Mouse (Mus musculus): ENCODE measurements around the gene Sall4.
"Not testable (repeated sequence)": the region's sequence is repeated elsewhere in the genome, so short reads cannot be mapped to it uniquely, and the experiment has no call there.

Gene Sall4

DNA sequence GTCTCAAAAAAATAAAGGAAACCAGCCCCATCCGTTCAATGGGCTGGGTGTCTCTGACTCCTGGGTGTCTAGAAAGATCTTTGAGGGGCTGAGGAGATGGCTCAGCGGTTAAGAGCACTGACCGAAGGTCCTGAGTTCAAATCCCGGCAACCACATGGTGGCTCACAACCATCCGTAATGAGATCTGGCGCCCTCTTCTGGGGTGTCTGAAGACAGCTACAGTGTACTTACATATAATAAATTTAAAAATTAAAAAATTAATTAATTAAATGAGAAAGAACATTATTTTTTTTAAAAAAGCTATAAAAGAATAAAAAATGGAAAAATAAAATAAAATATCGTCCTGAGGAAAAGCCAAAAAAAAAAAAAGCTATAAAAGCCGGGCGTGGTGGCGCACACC lies 23.3 kb downstream of the Sall4 start:
- ATAC-seq (ENCODE audit: low TSS enrichment): not testable (repeated sequence)

DNA sequence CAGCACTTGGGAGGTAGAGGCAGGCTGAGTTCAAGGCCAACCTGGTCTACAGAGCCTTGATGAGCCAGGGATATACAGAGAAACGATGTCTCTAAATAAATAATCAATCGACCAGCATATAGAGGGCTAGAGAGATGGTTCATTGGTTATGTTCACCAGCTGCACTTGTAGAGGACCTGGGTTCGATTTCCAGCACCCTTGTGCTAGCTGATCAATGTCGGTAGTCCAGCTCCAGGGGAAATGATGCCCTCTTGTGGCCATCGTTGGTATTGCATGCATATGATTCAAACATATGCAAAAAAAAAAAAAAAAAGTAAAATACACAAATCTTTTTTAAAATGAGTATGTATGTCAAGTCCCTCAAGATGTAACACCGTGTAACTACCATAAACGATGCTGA lies 25.1 kb downstream of the Sall4 start:
- no peak for ATAC-seq (ENCODE audit: low TSS enrichment)

DNA sequence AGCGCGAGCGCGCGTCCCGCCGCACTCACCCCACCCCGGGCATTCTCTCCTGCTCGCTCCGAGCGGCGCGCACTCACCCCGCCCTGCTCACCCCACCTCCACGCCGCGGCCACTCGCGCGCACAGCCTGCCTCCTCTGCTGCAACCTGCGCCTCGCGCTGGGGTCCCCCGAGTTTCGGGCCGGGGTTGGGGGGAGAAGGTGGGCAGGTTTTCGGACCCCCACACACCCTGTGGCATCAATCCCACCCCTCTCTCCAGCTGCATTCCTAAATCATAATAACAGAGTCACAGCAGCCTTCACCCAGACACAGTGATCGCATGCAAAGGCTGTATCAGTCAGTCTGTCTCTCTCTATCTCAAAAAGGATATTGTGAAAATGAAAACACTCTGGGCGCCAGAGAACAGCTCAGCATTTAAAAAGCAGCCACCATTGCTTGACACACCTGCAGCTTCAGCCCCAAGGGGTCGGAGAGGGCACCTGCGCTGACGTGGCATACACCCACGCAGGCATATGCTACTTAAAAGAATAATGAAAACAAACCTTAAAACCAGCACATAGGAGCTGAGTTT lies 25.6 kb downstream of the Sall4 start, which contains the start of gene Atp9a:
Gene Atp9a, minus strand, starts transcription at position 351 of the 569 bp plus-strand sequence.
- ATAC-seq (ENCODE audit: low TSS enrichment): peak; percentile 83

DNA sequence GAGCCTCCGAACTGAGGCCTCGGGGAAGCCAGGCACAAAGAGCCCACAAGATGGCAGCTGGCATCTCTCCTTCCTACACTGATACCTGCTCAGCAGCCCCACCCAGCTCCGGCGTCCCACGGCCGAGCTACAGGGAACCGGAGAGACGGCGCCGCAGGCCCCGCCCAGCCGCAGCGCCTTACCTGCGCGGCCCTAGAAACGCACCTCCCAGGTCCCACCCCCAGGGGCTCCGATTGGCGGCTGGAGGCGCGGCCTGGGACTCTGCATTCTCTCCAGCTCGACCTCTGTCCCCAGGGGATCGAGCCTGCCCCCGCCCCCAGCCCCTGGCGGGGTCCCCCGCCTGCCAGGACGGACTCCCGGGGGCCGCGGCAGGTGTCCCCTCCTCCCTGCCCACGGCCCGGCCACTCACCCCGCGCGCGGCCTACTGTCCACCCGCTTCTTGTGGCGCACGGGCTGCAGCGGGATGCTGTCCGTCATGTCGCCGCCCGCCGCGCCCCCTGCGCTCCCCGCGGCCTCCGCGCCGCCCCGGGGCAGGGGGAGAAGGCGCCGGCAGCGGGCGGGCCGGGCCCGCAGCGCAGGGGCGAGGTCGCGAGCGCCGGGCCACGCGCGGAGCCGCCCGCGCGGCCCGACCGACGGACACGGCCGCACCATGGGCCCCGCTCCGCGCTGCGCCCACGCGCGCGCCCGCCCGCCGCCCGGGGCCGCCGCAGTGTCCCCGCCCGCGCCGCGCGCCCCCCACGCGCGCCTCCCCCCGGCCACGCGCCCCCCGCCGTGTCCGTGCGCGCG lies 26.3 kb downstream of the Sall4 start:
- peak; percentile 83 for ATAC-seq (ENCODE audit: low TSS enrichment)

DNA sequence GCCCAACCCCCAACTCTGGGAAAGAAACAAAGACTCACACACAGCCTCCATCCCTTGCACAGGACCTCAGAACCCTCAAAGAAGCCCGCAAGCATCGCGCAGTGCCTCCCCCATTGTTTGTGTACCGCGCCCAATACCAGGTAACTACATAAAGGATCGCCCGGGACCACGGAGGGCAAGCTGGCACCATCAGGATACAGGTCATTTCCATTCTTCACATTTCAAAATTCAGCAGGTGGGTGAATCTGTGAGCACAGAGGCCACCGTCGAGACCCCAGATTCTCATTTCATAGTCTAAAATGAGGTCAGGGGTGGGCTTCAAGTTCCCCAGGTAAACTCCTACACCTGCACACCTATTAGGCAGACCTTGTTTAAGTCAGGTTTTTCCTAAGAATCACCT lies 27.2 kb downstream of the Sall4 start:
- ATAC-seq (ENCODE audit: low TSS enrichment): no peak

DNA sequence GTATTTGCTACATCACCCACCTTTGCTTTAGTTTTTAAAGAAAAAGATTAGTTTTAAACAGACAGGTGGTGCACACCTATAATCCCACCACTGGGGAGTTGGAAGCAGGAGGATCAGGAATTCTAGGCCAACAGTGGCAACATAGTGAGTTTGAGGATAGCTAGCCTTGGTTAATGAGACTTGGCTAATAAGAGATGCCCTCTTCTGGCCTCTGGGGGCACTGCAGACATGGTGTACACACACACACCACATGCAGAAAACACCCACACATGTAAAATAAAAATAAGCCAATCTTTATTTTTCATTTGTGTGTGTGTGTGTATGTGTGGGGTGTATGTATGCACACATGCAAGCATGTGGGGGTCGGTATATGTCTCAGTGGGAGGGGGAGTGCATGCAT lies 28.9 kb downstream of the Sall4 start:
- ATAC-seq (ENCODE audit: low TSS enrichment): no peak

DNA sequence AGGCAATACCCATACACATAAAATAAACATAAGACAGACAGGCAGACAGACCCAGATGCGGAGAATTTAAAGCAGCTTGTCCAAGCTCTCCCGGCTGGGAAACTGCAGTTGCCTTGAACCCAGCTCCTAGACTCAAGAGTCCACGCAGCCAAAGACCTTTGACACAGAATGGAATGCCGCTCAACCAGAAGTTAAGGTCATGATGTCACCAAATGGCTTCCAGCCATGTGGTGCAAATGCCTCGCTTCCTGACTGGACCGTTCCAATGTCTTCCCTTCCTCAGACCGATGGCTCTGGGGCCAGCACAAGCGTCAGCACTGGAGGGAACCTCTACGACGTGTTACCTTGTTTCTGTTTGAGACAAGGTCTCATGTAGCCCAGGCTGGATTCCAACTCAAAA lies 29.9 kb downstream of the Sall4 start:
- no peak for ATAC-seq (ENCODE audit: low TSS enrichment)

DNA sequence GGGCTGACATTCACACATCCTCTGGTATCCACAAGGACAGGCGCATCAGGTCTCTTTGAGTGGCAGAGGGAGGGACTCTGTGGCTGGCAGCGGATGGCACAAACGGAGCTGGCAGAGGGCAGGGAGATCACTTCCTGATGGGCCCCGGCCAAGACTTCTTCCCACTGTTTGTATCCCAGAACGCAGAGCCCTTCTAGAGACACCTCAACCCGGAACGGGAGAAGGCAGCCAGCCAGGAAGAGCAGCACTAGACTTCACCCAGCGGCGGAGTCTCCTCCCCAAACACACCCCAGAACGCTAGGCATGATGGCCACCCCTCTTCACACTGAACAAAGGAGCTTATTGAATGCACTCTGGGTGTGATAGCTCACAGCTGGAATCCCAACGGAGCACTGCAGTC lies 33.7 kb downstream of the Sall4 start:
- peak; percentile 58; the same call in 1 of the 2 replicates for ATAC-seq (ENCODE audit: low TSS enrichment)

DNA sequence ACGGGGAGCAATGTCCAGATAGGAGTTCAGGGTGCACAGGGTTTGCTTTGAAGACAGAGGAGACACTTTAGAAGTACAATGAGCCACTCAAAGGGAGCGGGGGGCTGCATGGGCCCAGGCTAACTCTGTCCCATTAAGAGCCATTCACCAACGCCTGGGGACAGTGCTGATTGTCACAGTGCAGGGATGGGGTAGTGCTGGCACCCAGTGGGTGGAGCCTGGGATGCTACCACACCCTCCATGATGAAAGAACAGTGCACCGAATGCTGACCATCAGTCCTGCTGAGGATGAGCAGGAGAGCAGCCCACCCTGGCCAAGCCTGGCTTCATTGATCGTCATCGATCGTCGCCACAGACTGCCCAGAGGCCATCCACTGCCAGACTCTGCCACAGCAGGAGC lies 36.5 kb downstream of the Sall4 start:
- ATAC-seq (ENCODE audit: low TSS enrichment): no peak

DNA sequence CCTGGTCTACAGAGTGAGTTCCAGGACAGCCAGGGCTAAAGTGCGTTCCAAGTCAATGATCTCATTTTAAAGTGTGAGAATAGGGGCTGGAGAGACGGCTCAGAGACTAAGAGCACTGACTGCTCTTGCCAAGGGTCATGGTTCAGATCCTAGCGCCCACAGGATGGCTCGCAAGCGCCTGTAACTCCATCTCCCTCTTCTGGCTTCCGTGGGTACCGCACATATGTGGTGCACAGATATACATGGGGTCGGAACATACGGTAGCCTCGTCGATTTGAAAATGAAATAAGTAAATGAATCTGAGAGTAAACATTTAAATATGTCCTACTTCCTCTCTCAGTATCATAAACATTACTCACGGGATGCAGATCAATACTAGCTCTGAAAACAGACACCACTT lies 38.0 kb downstream of the Sall4 start:
- no peak for ATAC-seq (ENCODE audit: low TSS enrichment)

DNA sequence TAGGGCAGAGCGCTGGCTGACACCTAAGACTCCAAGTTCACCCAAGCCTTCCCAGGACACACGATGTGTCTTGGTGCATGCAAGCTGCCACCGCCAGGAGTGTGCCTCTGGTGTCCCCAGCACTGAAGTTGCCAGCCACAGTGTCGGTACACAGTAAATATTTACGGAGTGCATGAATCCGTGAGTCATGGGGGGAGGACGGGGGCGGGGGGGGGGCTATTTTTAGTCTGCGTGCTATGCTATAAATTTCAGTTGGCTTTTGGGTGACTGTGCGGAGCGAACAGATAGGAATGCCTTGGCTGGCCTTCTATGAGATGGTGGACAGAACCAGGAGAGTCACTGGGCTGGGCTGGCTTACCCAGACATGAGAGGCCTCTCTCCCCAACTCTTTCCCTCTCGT lies 39.7 kb downstream of the Sall4 start:
- peak; percentile 35; the same call in 1 of the 2 replicates for ATAC-seq (ENCODE audit: low TSS enrichment)

DNA sequence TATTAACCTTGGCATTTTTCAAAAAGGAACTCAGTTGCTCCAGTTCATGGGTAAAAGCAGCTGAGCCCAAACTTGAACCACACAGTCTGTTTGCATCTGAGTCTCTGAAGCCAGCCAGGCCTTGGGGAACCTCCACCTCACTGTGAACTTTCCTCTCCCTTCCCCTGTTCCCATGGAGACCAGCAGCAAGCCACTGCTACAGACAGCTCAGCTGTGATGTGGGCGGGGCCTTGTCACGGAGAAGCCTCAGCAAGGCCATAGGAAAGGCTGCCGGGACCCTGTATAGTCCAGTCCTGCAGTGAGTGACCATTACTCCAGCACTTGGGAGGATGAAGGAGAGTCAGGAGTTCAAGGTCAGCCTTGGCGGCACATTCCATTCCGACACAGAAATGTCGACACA lies 41.7 kb downstream of the Sall4 start:
- ATAC-seq (ENCODE audit: low TSS enrichment): peak; percentile 60

DNA sequence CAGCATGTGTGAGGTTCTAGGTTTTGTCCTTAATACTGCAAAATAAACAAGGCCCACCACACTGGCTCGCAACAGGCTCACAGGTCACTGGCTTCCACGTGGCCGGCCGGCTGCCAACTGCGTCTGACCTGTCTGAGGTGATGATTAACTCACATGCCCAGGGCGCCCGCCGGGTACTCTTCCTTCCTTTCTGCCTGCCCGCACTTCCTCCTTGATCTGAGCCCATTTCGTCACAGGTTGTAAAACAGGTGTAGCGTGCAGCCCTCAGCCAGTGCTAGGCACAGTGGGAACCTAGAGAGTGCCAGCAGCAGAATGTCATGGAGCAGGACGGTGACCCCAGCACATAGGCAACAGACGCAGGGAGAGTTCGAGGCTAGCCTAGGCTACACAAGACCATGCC lies 46.4 kb downstream of the Sall4 start:
- ATAC-seq (ENCODE audit: low TSS enrichment): no peak

DNA sequence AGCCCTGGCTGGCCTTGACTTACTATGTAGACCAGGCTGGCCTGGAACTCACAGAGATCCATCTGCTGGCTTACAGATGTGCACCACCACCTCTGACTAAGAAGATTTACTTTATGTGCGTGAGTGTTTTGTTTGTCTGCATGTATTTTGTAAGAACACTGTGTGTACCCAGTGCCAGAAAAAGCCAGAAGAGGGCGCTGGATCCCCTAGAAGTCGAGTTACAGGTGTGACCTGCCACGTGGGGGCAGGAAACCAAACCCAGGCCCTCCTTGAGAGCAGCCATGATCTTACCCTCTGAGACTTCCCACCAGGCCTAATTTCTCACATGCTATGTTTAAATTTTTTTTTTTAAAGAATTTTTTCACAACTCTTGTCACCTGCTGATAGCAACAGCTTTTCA lies 48.0 kb downstream of the Sall4 start:
- no peak for ATAC-seq (ENCODE audit: low TSS enrichment)

DNA sequence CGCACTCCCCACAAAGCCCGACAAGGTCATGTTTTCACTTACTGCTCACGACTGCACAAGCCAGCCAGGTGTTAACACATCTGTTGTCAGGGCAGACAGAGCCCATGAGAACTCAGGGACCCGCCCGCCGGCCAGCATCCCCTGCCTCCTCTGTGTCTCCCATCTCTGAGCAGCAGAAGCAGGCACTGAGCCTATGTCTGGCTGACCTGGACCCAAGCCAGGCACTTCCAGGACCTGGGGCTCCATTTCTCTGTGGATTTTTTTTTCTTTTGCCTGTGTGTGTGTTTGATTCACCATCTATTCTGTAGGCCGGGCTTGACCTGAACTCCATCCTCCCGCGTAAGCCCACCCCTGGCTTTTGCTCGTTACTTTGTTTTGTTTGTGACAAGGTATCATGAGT lies 49.0 kb downstream of the Sall4 start:
- no peak for ATAC-seq (ENCODE audit: low TSS enrichment)

DNA sequence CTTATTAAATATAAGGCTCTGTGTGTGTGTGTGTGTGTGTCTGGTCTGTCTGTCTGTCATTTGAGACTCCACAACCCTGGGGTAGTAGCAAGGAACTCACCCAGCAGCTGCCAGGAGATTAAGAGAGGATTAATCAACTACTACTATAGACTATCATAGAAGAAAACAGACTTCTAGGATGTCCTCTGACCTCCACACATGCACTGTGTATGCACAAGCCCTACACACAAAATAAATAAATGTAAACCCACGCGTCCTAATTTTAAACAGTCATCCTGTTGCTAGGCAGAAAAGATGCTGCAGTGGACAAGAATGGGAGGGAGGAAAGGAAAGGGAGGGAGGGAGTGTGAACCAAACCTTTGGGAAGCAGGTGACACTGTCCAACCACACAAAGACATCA lies 49.5 kb downstream of the Sall4 start:
- ATAC-seq (ENCODE audit: low TSS enrichment): no peak

DNA sequence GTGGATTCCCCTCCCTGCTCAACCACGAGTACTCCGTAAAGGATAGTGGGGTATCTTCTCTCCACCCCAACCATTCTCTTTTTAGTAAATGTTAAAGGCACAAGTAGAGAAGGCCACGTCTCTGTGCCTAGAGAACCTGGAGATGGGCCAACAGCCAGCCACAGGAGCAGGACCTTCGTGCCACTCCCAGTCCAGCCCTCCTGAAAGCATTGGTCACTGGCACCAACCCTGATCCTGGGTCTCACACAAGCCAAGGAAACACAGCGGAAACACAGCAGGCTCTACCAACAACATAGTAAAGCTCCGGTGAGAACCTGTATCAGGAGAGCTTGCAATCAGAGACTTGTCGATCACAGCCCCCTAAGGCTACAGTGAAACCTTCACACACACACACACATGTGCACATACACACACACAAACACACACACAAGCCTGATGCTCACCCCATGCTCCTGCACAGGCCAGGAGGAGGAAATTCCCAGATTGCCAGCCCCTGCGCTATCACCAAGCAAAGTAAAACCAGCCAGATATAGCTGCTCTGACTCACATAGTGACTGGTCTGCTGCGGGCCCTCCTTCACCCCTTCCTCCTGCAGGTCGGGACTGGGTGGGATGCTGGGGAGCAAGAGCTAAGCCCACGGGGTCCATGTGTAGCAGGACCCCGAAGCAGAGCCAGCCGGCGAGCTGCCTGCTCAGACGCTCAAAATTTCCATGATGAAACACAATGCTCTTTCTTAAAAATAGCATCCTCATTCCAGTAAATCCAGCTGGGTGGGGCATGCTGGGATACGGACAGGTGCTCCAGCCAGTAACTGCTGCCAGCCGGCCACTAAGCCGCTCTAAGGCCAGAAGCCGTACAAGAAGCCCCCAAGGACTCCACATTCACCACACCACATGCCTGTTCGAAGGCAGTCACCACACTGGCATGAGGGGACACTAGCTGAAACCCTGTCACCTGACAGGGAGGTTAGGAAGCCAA lies 55.3 kb downstream of the Sall4 start:
- ATAC-seq (ENCODE audit: low TSS enrichment): peak; percentile 71

DNA sequence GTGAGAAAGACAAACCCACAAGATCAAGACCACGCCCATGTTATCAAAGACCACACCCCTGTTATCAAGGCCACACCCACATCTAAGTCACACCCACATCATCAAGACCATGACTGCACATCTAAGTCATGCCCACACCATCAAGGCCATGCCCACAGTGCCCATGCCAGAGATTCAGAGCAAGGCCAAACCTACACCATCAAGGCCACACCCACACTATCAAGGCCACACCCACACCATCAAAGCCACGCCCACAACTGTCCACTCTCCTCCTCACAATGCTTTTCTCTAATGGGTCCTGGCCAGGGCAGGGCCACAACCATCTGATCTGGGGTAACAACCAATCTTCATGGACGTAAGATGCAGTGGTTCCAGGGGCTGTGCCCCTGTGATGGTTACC lies 56.8 kb downstream of the Sall4 start:
- ATAC-seq (ENCODE audit: low TSS enrichment): no peak

DNA sequence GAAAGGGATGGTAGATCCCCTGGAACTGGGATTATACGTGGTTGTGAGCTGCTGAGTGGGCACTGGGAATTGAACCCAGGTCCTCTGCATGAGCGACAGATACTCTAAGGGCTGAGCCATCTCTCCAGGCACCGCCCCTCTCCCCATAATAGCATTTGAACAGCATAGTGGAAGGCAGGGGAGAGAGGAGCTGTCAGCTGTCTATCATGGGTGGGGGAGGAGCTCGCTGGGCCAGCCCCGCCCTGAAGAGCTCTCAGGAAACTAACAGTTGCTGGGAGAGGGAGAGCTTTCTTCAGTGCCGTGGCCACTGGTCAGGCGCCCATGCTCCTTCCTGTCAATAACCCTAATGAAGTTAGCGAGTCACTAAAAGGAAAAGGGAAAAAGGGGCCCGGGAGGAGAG lies 60.0 kb downstream of the Sall4 start:
- no peak for ATAC-seq (ENCODE audit: low TSS enrichment)

DNA sequence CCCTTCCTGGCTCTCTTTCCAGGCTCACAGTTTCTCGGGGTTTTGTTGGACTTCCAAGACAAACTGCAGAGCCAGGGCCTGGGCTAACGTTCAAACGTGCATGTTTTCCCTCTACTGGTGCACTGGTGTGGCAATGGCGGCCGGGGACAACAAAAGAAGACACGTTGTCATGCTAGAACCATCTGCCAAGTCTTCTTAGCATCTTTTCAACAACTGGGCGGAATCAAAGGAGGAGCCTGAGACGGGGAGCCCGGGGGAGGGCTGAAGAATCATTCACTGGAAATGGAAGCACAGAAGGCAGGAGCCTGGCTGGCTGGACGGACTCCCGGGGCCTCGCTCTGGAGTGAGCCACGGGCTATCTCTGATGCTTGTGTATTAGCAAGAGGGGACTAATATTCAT lies 65.5 kb downstream of the Sall4 start:
- peak; percentile 93 for ATAC-seq (ENCODE audit: low TSS enrichment)

Data from frontal cortex, adult (tissue).